In genomic region chr7:84749434-84750301, GRCm38 (mm10) we compare ENCODE assay signal across 8 mouse cellular contexts. TPM values are rescaled to one million over a fixed set of nuclear protein-coding genes. Genes with fewer than 3 reads are reported as not detected.
DNase-seq lines count a peak whose midpoint lies in the region; ATAC-seq and TF ChIP-seq lines count a peak whose summit lies in the region.

No protein-coding gene starts in this region.

- no peaks in the 10 kb centered on the region for H3K27me3 ChIP-seq in embryonic facial prominence, embryonic 14.5 days (replicated peaks; ENCODE audit: control insufficient read depth, insufficient read depth, low read length)
- H3K27me3 ChIP-seq in heart, adult 2 months (ENCODE audit: control insufficient read depth, insufficient read depth, low read length): no peaks in the 10 kb centered on the region
- H3K27me3 ChIP-seq in kidney, adult 2 months (replicated peaks; ENCODE audit: control insufficient read depth, insufficient read depth, low read length): no peaks in the 10 kb centered on the region
- no peaks in the 10 kb centered on the region for H3K27me3 ChIP-seq in limb, embryonic 11.5 days (ENCODE audit: control insufficient read depth, insufficient read depth, low read length)
- H3K27me3 ChIP-seq in midbrain, embryonic 14.5 days (ENCODE audit: control insufficient read depth, insufficient read depth, low read length): no peaks in the 10 kb centered on the region
- no peaks in the 10 kb centered on the region for H3K27me3 ChIP-seq in splenic B cell, adult 2 months (ENCODE audit: control insufficient read depth, insufficient read depth, low read length, poor library complexity, severe bottlenecking)

- no peak for TF ChIP-seq POLR2A in bone marrow, adult 2 months (IDR thresholded peaks at IDR 0.05; ENCODE audit: borderline replicate concordance, control insufficient read depth, low read depth, low read length)
- no peak for TF ChIP-seq POLR2A in heart, adult 2 months (IDR thresholded peaks at IDR 0.05; ENCODE audit: insufficient read depth, low read depth, low read length)
- no peak for TF ChIP-seq POLR2A in kidney, adult 2 months (IDR thresholded peaks at IDR 0.05; ENCODE audit: low read depth, low read length)

- H3K4me1 ChIP-seq in bone marrow, adult 2 months (ENCODE audit: control insufficient read depth, insufficient read depth, low read length): no peaks in the 10 kb centered on the region
- no peaks in the 10 kb centered on the region for H3K4me1 ChIP-seq in embryonic facial prominence, embryonic 14.5 days (ENCODE audit: control insufficient read depth, insufficient read depth, low read length)
- H3K4me1 ChIP-seq in heart, adult 2 months (ENCODE audit: control insufficient read depth, insufficient read depth, low read length): no peaks in the 10 kb centered on the region
- no peaks in the 10 kb centered on the region for H3K4me1 ChIP-seq in kidney, adult 2 months (ENCODE audit: control insufficient read depth, insufficient read depth, low read length)
- no peaks in the 10 kb centered on the region for H3K4me1 ChIP-seq in limb, embryonic 11.5 days (ENCODE audit: control insufficient read depth, insufficient read depth, low read length)
- H3K4me1 ChIP-seq in midbrain, embryonic 14.5 days (ENCODE audit: control insufficient read depth, insufficient read depth, low read length): no peaks in the 10 kb centered on the region; the same call in 1 of the 2 replicates

- H3K4me2 ChIP-seq in embryonic facial prominence, embryonic 14.5 days (ENCODE audit: low read depth, low read length): peak overlapping the region; percentile 56
- peak overlapping the region; percentile 36 for H3K4me2 ChIP-seq in limb, embryonic 11.5 days (ENCODE audit: low read depth, severe bottlenecking)
- peak overlapping the region; percentile 54 for H3K4me2 ChIP-seq in midbrain, embryonic 14.5 days (ENCODE audit: low read length)

- H3K9me3 ChIP-seq in embryonic facial prominence, embryonic 14.5 days (ENCODE audit: control insufficient read depth, low read length): no peaks in the 10 kb centered on the region
- H3K9me3 ChIP-seq in limb, embryonic 11.5 days (ENCODE audit: control insufficient read depth, low read length): no peaks in the 10 kb centered on the region
- no peaks in the 10 kb centered on the region for H3K9me3 ChIP-seq in midbrain, embryonic 14.5 days (ENCODE audit: control insufficient read depth, low read length)

- no peak for TF ChIP-seq EP300 in heart, adult 2 months (IDR thresholded peaks at IDR 0.05; ENCODE audit: insufficient read depth, low read depth, low read length)

- TF ChIP-seq CTCF in bone marrow, adult 2 months (IDR thresholded peaks at IDR 0.05; ENCODE audit: control insufficient read depth, insufficient read depth, low read length): 0 out of 2 replicates have a peak, but pooled peaks have one; percentile 24
- peak; percentile 63 for TF ChIP-seq CTCF in heart, adult 2 months (IDR thresholded peaks at IDR 0.05)
- TF ChIP-seq CTCF in kidney, adult 2 months (conservative IDR thresholded peaks at IDR 0.05; ENCODE audit: insufficient read depth, insufficient read length, low read depth, low read length): peak; percentile 50

- WGBS in bone marrow, adult 2 months: 6% methylated on average over 21 of the region's 21 CpGs
- 1% methylated on average over 21 of the region's 21 CpGs for WGBS in embryonic facial prominence, embryonic 14.5 days
- WGBS in heart, adult 2 months: 4% methylated on average over 21 of the region's 21 CpGs
- WGBS in kidney, adult 2 months: 1% methylated on average over 21 of the region's 21 CpGs
- 6% methylated on average over 21 of the region's 21 CpGs for WGBS in limb, embryonic 11.5 days
- 3% methylated on average over 21 of the region's 21 CpGs for WGBS in midbrain, embryonic 14.5 days

- no peak overlapping the region for H3K27ac ChIP-seq in bone marrow, adult 2 months (ENCODE audit: control insufficient read depth, insufficient read depth, low read depth, low read length, poor library complexity)
- H3K27ac ChIP-seq in embryonic facial prominence, embryonic 14.5 days (replicated peaks; ENCODE audit: low read depth, low read length): no peak overlapping the region
- no peak overlapping the region for H3K27ac ChIP-seq in heart, adult 2 months
- H3K27ac ChIP-seq in kidney, adult 2 months (ENCODE audit: insufficient read depth, low read depth, low read length): no peak overlapping the region
- no peak overlapping the region for H3K27ac ChIP-seq in limb, embryonic 11.5 days (replicated peaks; ENCODE audit: low read depth, low read length)
- H3K27ac ChIP-seq in midbrain, embryonic 14.5 days (replicated peaks; ENCODE audit: low read depth, low read length): peak overlapping the region; percentile 43; the same call in 1 of the 2 replicates

- ATAC-seq in embryonic facial prominence, embryonic 14.5 days (ENCODE audit: low read depth): peak; percentile 81
- ATAC-seq in limb, embryonic 11.5 days (ENCODE audit: insufficient number of reproducible peaks, low FRiP score, low TSS enrichment, low read depth): peak; percentile 39; the same call in 1 of the 2 replicates
- peak; percentile 75 for ATAC-seq in midbrain, embryonic 14.5 days (ENCODE audit: low FRiP score, low TSS enrichment)

- peak overlapping the region; percentile 39; the same call in 1 of the 2 replicates for H3K9ac ChIP-seq in embryonic facial prominence, embryonic 14.5 days (ENCODE audit: low read depth, low read length)
- no peak overlapping the region for H3K9ac ChIP-seq in heart, adult 2 months (ENCODE audit: low read depth, low read length)
- H3K9ac ChIP-seq in limb, embryonic 11.5 days (ENCODE audit: low read length): 0 out of 2 replicates have a peak overlapping the region, but pooled peaks have one; percentile 22
- H3K9ac ChIP-seq in midbrain, embryonic 14.5 days (replicated peaks; ENCODE audit: low read length): peak overlapping the region; percentile 57

- H3K4me3 ChIP-seq in bone marrow, adult 2 months (replicated peaks; ENCODE audit: control insufficient read depth, low read depth, low read length): no peak overlapping the region
- H3K4me3 ChIP-seq in embryonic facial prominence, embryonic 14.5 days (ENCODE audit: low read depth, low read length): peak overlapping the region; percentile 39
- peak overlapping the region; percentile 47 for H3K4me3 ChIP-seq in heart, adult 2 months
- H3K4me3 ChIP-seq in kidney, adult 2 months (ENCODE audit: insufficient read depth, low read depth, low read length): peak overlapping the region; percentile 43
- peak overlapping the region; percentile 28 for H3K4me3 ChIP-seq in limb, embryonic 11.5 days (ENCODE audit: low read depth, low read length)
- peak overlapping the region; percentile 41 for H3K4me3 ChIP-seq in midbrain, embryonic 14.5 days (replicated peaks; ENCODE audit: low read depth, low read length)

- DNase-seq in B cell, adult 2 months: peak; percentile 29 to 45
- peak; percentile 78 for DNase-seq in embryonic facial prominence, embryonic 14.5 days (ENCODE audit: low spot score)
- DNase-seq in heart, adult 2 months: peak; percentile 54 to 60
- peak; percentile 80 for DNase-seq in kidney, adult 2 months
- DNase-seq in limb, embryonic 11.5 days (ENCODE audit: low spot score): peak; percentile 74
- DNase-seq in midbrain, embryonic 14.5 days: peak; percentile 86
- peak; percentile 38 for DNase-seq in splenic B cell, adult 2 months (ENCODE audit: low read depth, low spot score)

- no peaks in the 10 kb centered on the region for H3K79me2 ChIP-seq in heart, adult 2 months (replicated peaks; ENCODE audit: control insufficient read depth, insufficient read depth, low read length)

- H3K36me3 ChIP-seq in embryonic facial prominence, embryonic 14.5 days (ENCODE audit: control insufficient read depth, insufficient read depth, low read length): no peaks in the 10 kb centered on the region
- H3K36me3 ChIP-seq in heart, adult 2 months (ENCODE audit: control insufficient read depth, insufficient read depth, low read length): no peaks in the 10 kb centered on the region
- H3K36me3 ChIP-seq in kidney, adult 2 months (ENCODE audit: control insufficient read depth, insufficient read depth, low read length): no peaks in the 10 kb centered on the region
- H3K36me3 ChIP-seq in limb, embryonic 11.5 days (ENCODE audit: control insufficient read depth, insufficient read depth, low read length): no peaks in the 10 kb centered on the region
- H3K36me3 ChIP-seq in midbrain, embryonic 14.5 days (ENCODE audit: control insufficient read depth, insufficient read depth, low read length): no peaks in the 10 kb centered on the region
- H3K36me3 ChIP-seq in splenic B cell, adult 2 months (ENCODE audit: control insufficient read depth, insufficient read depth, low read length, poor library complexity, severe bottlenecking): no peaks in the 10 kb centered on the region

- intact Hi-C loops in heart, adult 2 months (cut with DNase I): loop anchor here (10.0 kb wide), 1 partner anchor 155 kb away; no protein-coding TSS in a partner anchor

RNA-seq across cellular contexts. Expression of gene Zfand6, which starts 59.9 kb away (rescaled TPM):
- 87.1 and 89.4 TPM in 2 replicates for polyA plus RNA-seq in bone marrow, adult 2 months (2011; ENCODE audit: insufficient read depth, insufficient read length, low replicate concordance, missing spikeins)
- polyA plus RNA-seq in embryonic facial prominence, embryonic 14.5 days (2014; fragmentation: Nextera tagmentation; extraction: Ambion mirVana): 149 and 179 TPM in 2 replicates
- 10 to 100 TPM; 82.9 to 93.8 TPM for total RNA-seq in heart, adult 2 months (2021)
- polyA plus RNA-seq in heart, adult 2 months (2012; rRNA removed): 72.9 and 227 TPM in 2 replicates
- 62.5 and 237 TPM in 2 replicates for polyA plus RNA-seq in kidney, adult 2 months (2012; rRNA removed)
- polyA plus RNA-seq in limb, embryonic 11.5 days (2014; fragmentation: Nextera tagmentation; extraction: Ambion mirVana): 197 and 215 TPM in 2 replicates
- 180 and 206 TPM in 2 replicates for polyA plus RNA-seq in midbrain, embryonic 14.5 days (2014; fragmentation: Nextera tagmentation; extraction: Ambion mirVana)
